Mouse (Mus musculus) bone marrow macrophage, adult 2 months (primary cell): ENCODE data around the gene Prr29. TPM values are rescaled to one million over a fixed set of nuclear protein-coding genes. Genes with fewer than 3 reads are reported as not detected.

Experiments used
- H3K27ac ChIP-seq: 2 replicates; pipeline ENCODE4 v1.5.1; 2012; ENCODE audit warnings: low read depth, low read length; ENCODE audit not compliant: insufficient read depth
- H3K4me1 ChIP-seq: 2 replicates; pipeline ENCODE4 v1.6.1; 2012; ENCODE audit warnings: low read length; ENCODE audit not compliant: control insufficient read depth, insufficient read depth
- H3K4me3 ChIP-seq: 2 replicates; pipeline ENCODE4 v1.5.1; 2012; ENCODE audit warnings: mild to moderate bottlenecking, low read length, moderate library complexity; ENCODE audit not compliant: insufficient read depth
- CTCF ChIP-seq: IDR thresholded peaks from 2 replicates; pipeline ENCODE4 v1.5.1; 2012; ENCODE audit warnings: low read depth, mild to moderate bottlenecking, low read length, moderate library complexity
- POLR2A ChIP-seq: IDR thresholded peaks from 2 replicates; pipeline ENCODE4 v1.6.1; 2012; ENCODE audit warnings: mild to moderate bottlenecking, low read depth, low read length, borderline replicate concordance
- polyA plus RNA-seq: library from polyadenylated mRNA; stranded (reverse); fragments of >200 nt; gene quantifications from 2 replicates; pipeline ENCODE4 v1.2.4, GENCODE M21; 2012; ENCODE audit not compliant: missing spikeins, insufficient read depth, insufficient read length

The Prr29 gene
- polyA plus RNA-seq, 1 experiment: not detected

- H3K27ac ChIP-seq: no peak overlapping the region
- peaks cover 24% of the 10 kb centered on the region for H3K4me1 ChIP-seq
- no peak overlapping the region for H3K4me3 ChIP-seq
- TF ChIP-seq CTCF (no peak), POLR2A (no peak)
These were observed 13.3 kb upstream of the Prr29 start for GRCm38 (mm10) chr11:106351941-106352340.

- H3K4me3 ChIP-seq: no peak within 1 kb of the TSS
- peaks cover 24% of the 10 kb centered on the region for H3K4me1 ChIP-seq
- TF ChIP-seq POLR2A (no peak), CTCF (no peak)
- H3K27ac ChIP-seq: no peak within 1 kb of the TSS
These were observed 12.1 kb upstream of the Prr29 start, which contains the start of gene Scn4a for GRCm38 (mm10) chr11:106353188-106353587. Gene Scn4a (minus strand): TSS chr11:106353288.

GRCm38 (mm10) chr11:106354181-106354580, 11.1 kb upstream of the Prr29 start:
- Histone ChIP-seq H3K27ac (no peak overlapping the region), H3K4me1 (peaks cover 24% of the 10 kb centered on the region), H3K4me3 (no peak overlapping the region)
- TF ChIP-seq POLR2A: no peak
- no peak for TF ChIP-seq CTCF

- no peak for TF ChIP-seq POLR2A
- TF ChIP-seq CTCF: no peak
- Histone ChIP-seq H3K4me1 (peaks cover 24% of the 10 kb centered on the region), H3K4me3 (no peak overlapping the region), H3K27ac (peak overlapping the region; percentile 11; the same call in 1 of the 2 replicates)
These were observed 9.7 kb upstream of the Prr29 start for GRCm38 (mm10) chr11:106355382-106356128.

DNA sequence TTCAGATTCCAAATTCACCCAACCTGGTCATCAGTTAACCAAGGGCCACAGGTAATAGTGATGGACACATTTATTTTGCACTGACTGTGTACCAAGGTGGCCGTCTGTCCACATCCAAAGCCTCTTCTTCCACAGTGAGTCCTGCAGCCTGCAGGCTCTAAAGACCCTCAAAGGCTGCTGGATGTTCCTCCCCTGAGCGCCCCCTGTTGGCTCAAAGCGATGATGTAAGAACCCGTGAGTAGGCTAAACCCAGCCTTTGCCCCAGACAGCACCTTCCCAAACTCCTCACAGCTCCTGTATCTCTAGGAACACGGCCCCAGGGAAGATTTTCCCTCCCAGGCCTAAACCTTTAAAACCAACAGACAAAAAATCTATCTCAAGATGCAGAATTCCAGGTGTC, 5.9 kb upstream of the Prr29 start:
- Histone ChIP-seq H3K27ac (no peak overlapping the region), H3K4me3 (no peak overlapping the region), H3K4me1 (peaks cover 16% of the 10 kb centered on the region)
- TF ChIP-seq CTCF (0 out of 2 replicates have a peak, but pooled peaks have one; percentile 29), POLR2A (no peak)

- Histone ChIP-seq H3K27ac (no peak overlapping the region), H3K4me1 (peaks cover 4% of the 10 kb centered on the region), H3K4me3 (no peak overlapping the region)
- TF ChIP-seq POLR2A (no peak), CTCF (no peak)
These were observed 560 bp upstream of the Prr29 start for GRCm38 (mm10) chr11:106364712-106365111.

DNA sequence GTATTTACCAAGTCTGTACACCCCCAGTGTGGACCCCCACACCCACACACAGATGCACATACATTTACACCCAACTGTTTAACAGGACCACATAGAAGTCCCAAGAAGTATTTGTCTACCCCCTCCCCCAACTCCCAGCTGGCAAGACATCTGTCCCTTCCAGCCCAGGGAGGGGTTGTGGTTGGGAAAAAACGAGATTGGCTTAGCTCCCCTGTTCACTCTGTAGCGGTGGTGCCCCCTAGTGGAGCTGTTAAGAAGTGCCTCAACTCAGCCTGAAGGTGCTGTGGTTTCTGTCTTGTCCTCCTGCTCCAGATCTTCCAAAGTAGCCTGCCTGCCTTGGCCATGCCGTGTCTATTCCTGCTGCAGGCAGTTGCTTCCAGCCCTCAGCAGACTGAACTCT, 1.0 kb downstream of the Prr29 start:
- Histone ChIP-seq H3K4me1 (peaks cover 4% of the 10 kb centered on the region), H3K27ac (no peak overlapping the region), H3K4me3 (no peak overlapping the region)
- TF ChIP-seq POLR2A (no peak), CTCF (peak; percentile 90)

DNA sequence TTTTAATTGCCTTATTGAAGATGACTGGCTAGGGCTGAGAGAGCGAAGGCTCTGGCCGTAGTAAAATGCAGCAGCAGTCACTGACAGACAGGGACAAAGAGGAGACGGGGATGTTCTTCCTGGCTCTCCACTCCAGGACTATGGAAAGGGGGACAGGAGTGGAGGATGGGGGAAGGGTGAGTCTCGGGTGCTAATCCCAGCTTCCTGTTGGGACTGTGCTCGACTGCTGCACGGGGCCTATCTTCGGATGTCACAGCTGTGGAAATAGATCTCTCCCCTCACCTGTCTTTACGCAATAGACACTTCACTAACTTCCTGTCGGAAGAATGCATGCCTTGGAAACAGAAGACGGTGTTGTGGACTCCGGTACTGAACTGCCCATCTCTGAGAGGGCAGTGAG, 8.7 kb downstream of the Prr29 start:
- Histone ChIP-seq H3K27ac (no peak overlapping the region), H3K4me3 (no peak overlapping the region), H3K4me1 (no peaks in the 10 kb centered on the region)
- TF ChIP-seq CTCF (no peak), POLR2A (no peak)

DNA sequence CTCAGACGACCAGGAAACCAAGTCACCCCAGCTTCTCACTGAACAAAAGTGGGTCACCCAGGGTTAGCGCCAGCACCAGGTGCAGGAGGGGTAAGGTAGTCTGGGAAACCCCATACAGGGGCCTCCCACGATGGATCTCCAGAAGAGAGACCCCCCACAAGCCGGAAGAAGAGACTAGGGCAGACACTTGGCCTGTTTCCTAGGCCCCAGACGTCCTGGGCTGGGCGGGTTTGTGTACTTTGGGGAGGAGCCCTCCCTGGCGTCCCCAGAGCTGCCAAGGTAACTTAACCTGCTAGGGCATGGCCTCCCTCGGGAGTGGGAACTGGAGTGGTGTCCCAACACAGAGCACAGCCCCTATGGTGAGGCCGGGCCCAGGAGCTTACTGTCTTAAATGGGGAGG, 9.3 kb downstream of the Prr29 start:
- no peak for TF ChIP-seq CTCF
- TF ChIP-seq POLR2A: no peak
- Histone ChIP-seq H3K4me3 (no peak overlapping the region), H3K27ac (no peak overlapping the region)

DNA sequence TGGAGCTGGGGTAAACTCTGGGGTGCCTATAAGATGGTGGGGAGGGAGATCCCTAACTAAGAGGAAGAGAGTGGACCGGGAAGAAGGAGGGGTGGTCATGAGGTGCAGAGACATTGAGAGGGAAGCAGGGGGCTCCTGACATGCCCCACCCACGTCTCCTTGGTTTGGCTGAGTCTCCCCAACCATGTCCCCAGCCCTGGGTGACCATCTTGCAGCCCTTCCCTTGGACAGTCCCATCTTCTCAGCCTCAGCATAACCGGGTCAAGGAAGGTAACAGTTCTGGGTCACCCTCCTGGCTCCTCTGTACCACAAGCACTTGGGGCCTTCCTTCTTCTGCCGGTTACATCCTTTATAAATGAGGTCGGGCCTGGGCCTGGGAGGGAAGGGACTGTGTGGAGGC, 9.7 kb downstream of the Prr29 start:
- H3K4me1 ChIP-seq: no peaks in the 10 kb centered on the region
- H3K27ac ChIP-seq: no peak overlapping the region
- H3K4me3 ChIP-seq: no peak overlapping the region
- no peak for TF ChIP-seq CTCF
- TF ChIP-seq POLR2A: no peak

More for the DNA sequence above, 9.3 kb downstream of the Prr29 start:
- no peaks in the 10 kb centered on the region for H3K4me1 ChIP-seq
